Mouse (Mus musculus) kidney, postnatal 36 days (tissue): ENCODE measurements at regions not wholly inside any gene's neighbourhood (a gene's known extent, or its start where the extent isn't known, plus 50 kb on each side); places are given as distances from the start of the nearest gene placed in this dataset.

Source experiments
- DNase-seq, 2 experiments: peaks; one replicate each; pipeline ENCODE4 v3.0.0; 2021 to 2022; ENCODE audit warnings: mixed read lengths in 2 of 2

GRCm38 (mm10) chr14:25239335-25239960 lies 219.5 kb upstream of the Zmiz1 start:
- no peak for DNase-seq

DNA sequence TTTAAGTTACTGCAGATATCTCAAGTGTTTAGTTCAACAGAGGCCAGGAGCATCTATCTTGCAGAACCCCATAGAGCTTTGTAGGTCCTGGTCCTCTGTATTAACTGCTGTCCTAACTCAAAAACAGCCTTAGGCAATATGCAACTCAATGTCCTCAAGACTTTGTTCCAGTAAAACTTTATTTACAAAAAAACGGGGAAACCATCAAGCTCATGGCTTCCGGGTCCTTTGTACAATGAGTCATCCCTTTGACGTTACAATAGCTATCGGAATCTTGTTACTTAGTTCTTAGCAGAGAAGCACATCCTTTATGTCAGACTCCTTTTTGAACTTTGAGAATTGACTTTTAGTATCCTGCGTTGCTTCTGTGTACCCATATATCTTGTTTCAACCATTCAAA lies 216.2 kb upstream of the Zmiz1 start:
- no peak for DNase-seq

DNA sequence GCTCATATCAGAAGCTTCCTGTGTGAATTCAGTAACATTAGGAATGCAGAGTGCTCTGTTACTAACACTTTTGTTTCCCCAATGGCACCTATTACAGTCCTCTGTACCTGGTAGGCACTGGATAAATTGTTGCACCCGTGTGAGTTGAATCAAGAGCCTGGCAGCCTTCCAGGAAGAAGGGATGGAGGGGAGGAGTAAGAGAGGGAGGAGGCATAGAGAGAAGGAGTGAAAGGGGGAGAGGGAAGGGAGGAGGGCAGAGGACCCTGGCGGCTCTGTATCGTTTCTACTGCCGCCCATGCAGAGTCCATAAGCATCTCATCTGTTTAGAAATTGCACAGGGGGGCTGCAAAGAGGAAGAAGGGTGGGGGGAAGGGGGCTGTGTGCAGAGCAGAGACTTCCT lies 215.7 kb upstream of the Zmiz1 start:
- DNase-seq = no peak

DNA sequence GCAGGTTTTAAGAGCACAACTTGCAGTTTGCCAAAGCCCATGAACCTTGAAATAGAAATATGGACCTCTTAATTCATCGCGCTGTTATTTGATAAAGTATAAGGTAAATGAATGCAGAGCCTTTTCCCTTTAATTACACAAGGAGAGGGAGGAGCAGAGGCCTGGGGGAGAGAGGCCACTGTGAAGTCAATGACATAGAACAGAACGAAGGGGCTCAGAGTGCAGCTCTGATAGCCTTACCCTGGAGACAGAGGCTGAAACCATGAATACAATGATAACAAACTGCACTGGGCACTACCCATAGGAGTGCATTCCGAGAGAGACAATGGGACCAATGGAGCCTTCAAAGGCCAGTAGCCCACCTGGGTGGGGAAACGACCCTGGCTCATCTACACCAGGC lies 215.3 kb upstream of the Zmiz1 start:
- no peak for DNase-seq

DNA sequence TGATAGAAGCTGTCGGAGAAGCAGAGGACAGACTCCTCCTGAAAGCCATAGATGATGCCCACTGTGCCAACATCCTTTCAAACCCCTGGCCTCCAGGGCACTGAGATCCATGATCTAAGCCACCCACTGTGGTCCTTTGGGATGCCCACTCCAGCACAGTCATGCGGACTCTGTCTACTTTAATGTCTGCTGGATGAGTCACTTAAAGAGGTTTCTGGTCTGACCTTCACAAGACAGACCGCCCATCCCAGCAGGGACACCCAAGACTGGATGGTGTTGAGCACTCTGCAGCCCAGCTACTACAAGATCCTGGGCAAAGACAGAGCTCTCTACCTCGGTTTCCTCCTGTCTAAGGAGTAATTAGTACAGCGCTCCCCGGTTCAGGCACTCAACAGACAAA lies 214.1 kb upstream of the Zmiz1 start:
- DNase-seq = no peak

DNA sequence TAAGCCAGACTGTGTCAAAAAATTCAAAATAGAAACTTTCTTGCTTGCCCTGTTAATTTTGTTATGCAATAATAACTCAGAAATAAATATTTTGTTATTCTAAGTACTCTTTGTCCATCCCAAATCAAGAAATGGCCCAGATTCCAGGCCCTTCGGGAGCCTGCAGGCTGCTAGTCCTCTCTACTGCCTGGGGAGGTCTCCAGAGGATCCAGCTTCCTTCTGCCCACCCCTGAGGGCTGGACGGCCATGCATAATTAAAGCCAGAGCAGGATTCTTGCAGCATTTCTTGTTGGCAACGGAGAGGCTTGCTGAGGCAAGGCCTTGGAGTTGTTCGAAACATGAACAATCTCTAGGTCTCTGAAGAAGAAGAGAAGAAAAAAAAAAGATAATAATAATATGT lies 213.3 kb upstream of the Zmiz1 start:
- DNase-seq = peak in 1 of 2 experiments; percentile 31

DNA sequence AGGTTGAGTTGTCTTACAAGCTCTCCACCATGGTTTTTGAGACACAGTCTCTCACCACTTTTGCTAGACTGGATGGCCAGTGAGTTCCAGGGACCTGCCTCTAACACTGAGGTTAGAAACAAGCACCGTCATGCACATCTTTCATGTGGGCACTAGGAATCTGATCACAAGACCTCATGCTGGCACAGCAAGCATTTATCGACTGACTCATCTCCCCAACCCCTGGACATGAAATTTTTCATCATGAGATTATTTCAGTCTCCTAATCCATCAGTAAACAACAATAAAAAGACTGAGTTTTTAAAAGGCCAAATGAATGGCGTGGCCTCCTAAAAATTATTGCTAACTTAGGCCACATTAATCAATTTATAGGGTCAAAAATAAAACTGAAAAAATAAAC lies 210.0 kb upstream of the Zmiz1 start:
- no peak for DNase-seq

DNA sequence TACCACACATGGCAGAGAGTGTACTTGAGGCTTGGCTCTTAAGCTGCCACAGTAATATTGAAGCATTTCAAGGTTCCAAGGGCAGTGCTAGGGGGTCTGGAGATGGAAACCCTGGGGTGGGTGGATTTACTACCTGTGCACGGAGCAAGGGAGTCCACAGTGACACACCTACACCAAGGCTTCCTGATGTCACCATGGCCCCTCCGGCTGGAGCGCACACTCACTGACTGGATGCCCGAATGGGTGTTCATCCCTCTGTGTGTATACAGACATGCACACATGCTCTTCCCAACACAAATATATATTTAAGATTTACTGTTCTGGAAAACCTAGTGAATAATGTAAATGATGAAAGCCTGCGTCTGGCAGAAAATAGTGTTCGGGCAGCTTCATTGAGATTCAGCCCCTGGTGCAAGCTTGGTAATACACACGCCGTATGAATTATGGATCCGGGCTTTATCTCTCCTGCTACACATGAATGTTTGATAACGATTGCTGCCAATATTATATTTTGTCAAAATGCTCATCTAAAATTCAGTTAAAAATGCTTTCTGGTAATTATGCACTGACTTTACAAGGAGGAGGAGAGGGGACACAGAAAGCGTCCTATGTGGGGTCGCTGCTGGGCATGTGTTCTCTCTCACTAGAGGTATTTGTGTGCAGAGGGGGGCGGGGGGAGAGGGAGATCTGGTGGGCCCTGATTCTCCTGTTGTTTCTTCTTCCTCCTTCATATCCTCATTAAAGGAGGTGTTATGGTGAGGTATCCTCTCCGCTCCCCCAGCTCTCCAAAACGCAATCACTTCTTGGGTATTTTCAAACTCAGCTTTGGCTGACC lies 205.8 kb upstream of the Zmiz1 start:
- DNase-seq = no peak

GRCm38 (mm10) chr14:25263121-25263520 lies 195.9 kb upstream of the Zmiz1 start:
- DNase-seq = no peak

DNA sequence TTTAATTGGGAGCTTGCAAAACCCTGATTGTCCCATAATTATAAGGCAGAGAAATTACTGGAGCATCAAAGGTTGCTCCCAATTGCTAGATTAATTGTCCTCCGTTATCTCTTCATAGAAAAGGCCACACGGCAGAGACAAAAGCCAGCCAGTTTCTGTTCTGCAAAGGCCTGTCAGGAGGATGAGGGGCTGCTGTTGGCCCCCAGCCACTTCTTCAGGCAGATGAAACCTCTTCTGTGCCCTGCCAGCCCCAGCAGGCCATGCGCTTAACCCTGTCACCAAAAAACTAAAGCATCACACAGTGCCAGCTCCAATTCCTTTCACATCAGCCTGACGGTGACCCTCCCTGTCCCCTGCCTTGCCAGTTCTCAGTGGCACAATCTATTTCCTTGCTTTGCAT lies 192.1 kb upstream of the Zmiz1 start:
- no peak for DNase-seq

DNA sequence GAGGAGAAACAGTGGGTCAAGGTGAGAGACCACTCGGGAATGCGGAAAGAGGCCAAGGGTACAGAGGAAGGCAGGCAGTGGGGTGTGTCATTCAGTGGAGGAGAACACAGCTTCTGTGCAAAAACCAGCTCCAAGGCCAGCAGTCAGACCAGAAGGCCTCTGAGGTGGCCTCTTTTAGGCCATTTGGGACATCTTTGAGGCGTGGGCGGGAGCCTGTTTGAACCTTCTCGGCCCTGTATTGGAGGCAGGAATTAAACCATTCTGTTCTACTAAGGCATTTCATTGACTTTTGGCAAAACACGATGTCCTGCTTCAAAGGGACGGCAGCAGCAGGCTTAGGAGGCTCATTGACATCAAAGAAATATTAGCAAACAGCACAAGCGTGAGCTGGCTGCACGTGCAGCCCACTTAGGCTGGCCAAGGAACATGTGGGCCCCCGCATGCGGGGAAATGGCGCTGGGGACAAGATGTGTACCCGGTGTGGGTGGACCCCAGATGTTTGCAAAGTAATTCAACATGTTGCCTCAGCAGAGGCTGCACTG lies 190.8 kb upstream of the Zmiz1 start:
- peak; percentile 13 to 16 for DNase-seq

DNA sequence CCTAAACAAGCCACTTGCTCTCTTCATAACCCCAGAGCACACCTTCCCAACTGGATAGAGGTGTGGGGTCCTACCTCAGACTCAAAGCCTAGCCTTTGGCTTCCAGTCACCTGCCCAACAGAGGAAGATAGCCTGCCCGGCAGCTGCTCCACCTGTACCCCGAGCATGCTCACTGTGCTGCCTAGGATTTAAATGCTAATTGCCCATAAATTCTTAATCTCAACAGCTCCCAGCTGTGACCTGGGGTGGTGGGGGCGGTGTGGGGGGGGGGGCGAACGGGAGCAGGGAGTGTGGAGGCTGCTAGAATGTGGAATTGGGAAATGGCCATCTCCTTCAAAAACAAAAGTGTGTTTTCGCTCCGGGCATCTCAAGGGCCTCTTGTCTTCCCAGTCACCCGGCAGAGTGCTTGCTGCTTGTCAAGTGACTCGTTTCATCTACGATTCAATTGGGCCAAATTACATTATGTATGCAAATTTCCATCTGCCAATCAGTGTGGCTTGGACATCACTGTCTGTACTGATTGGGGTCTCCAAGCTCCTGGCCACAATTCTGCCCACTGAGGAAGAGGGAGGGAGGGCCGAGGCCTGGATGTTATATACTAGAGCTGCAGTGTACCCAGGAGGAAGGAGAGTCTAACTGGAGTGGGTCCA lies 188.6 kb upstream of the Zmiz1 start:
- no peak for DNase-seq

GRCm38 (mm10) chr14:25272366-25273156 lies 186.4 kb upstream of the Zmiz1 start:
- DNase-seq = no peak

GRCm38 (mm10) chr14:25279751-25280150 lies 179.2 kb upstream of the Zmiz1 start:
- no peak for DNase-seq

GRCm38 (mm10) chr14:25292557-25292956 lies 166.4 kb upstream of the Zmiz1 start:
- DNase-seq = no peak

DNA sequence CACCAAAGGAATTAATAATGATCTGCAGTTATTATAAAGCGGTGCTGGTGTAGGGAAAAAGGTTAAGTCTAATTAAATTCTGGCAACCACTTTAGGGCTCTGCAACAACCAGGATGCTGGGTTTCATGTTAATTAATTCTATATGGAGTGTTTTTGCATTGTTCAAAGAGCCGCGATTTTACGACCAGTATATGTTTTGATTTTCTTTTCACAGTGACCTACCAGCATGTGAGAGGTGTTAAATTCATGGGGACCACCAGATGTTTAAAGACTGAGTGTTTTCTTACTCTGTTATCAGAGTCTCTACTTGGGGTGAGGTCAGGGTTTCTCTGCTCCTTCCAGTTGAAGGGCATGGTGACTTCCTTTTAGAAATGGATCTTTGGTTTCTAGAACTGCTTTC lies 164.8 kb upstream of the Zmiz1 start:
- DNase-seq = no peak

GRCm38 (mm10) chr14:25295688-25296350 lies 163.2 kb upstream of the Zmiz1 start:
- DNase-seq = peak; percentile 49 to 61

GRCm38 (mm10) chr14:25299673-25300190 lies 159.3 kb upstream of the Zmiz1 start:
- DNase-seq = no peak

GRCm38 (mm10) chr14:25301336-25302031 lies 157.5 kb upstream of the Zmiz1 start:
- DNase-seq = no peak

- DNase-seq = peak; percentile 76 to 86
These were observed 154.6 kb upstream of the Zmiz1 start for GRCm38 (mm10) chr14:25304391-25304851.

GRCm38 (mm10) chr14:25306166-25306565 lies 152.8 kb upstream of the Zmiz1 start:
- no peak for DNase-seq
